Mouse (Mus musculus) embryo, embryonic 9.5 days (tissue): ENCODE measurements around the gene Zfp810.
"Not testable (repeated sequence)": the region's sequence is repeated elsewhere in the genome, so short reads cannot be mapped to it uniquely, and the experiment has no call there.

Source experiments
- DNase-seq: peaks from one replicate; pipeline ENCODE4 v3.0.0-alpha.2; 2017; ENCODE audit errors: extremely low spot score

Zfp810 gene

DNA sequence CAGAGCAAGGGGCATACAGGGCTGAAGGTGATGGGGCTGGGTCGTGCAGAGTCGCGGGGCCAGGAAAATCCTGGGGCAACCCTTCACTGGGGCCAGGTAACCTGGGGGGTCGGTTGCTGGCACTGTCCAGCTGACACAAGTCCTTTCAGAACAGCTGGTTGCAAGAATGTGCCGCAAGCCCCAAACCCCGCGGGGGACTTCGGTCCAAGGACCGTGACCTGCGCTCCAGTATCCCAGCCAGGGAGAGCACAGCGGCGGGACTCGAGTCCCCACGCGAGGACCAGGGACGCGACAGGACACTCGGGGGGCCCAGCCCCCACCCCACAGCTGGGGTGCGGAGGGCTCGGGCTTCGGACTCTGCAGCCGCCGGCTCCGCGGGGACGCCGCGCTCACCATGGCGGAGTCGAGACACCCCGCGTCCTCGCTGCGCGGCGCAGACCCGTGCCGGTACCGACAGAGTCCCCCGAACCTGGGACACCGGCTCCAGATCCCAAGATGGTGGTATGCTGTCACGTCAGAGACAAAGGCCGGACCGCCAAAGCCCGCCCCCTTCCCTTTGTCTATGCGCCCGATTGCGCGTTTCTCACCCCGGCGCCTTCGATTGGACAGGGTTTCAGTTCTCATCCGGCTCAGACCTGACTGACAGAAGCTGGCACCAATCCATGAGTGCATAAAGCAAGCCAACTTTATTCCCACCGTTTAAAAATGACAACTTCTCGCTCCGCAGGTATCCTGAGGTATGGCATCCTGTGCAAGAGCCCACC, at the start of gene Zfp810:
Gene Zfp810, minus strand, starts transcription at position 493 of the 764 bp plus-strand sequence.
- DNase-seq = peak; percentile 94

GRCm38 (mm10) chr9:22355919-22356318, 48.5 kb upstream of the Zfp810 start:
- no peak for DNase-seq

DNA sequence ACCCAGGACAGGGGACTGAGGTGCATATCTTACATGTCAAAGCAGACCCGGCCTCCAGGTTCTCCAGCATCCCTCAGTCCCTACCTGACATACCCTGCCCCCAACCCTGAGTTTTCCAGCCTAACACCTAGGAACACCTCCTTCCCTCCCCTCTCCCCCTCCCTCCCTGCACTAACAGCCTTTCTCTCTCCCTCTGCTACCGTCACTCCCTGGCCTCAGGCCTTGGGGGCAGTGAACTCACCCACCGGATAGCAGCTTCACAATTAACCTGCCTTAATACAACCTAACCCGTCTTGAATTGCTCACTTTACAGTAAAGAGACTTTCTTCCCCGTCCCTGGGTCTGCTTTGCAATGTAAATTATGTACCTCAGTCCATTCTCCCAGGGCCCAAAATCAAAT, 46.5 kb upstream of the Zfp810 start:
- DNase-seq = no peak

- DNase-seq = no peak
Measured at GRCm38 (mm10) chr9:22353465-22353864, 46.0 kb upstream of the Zfp810 start.

- DNase-seq = no peak
Measured at GRCm38 (mm10) chr9:22340331-22340730, 32.9 kb upstream of the Zfp810 start.

DNA sequence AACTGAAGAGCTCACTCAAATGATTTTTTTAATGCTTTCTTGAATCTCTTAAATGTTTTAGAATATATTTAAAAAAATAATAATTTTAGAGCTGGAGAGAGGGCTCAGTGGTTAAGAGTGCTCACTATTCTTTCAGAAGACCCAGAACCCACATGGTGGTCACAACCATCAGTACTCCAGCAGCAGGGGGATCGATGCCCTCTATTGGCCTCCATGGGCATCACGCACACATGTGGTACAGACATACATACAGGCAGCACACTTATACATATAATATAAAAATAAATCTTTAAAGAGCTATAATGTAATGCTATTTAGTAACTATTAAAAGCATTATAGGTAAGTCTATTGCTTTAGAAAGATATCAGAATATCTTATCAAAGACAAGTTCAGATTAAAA, 29.8 kb upstream of the Zfp810 start:
- DNase-seq = no peak

DNA sequence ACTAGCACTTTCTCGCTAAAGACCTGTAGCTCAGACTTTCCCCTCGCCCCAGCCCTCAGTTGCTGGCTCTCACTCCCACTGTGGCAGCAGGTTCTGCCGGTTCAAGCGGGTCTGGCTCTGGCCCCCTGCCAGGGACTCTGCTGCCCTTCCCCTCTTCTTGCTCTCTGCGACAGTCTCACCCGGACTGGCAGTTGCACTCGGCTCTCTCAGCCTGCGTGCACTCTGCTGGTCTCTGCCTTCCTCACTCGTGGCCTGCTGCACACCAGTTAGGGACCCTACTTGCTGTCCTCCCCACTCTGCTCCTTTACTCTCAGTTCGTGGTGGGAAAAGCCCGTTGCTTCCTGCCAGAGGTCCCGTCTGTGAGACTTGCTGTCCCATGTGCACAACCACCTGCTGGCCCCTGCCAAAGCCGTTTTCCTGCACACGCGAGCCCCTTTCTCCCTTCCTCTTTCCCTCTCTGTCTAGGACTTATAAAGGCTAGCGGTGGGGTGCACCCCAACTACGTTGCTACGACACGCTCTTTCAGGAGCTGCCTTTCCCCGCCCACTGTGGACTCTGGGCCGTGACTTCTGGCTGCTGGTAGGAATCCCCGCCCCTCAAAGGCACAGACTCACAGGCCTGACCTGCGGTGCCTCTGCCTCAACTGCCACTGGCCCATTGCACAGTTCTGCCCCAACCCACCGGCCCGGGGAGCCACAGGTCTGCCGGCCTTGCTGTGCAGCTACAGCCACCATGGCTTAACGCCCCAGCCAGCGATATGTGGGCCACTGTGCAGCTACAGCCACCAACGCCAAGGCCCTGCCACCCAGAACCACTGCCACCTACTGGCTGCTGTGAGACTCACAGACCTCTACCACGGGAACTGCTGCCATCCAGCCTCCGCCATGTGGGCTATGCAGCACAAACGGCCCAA, 20.3 kb upstream of the Zfp810 start:
- peak; percentile 87 for DNase-seq

GRCm38 (mm10) chr9:22327099-22327474, 19.6 kb upstream of the Zfp810 start:
- DNase-seq = no peak

DNA sequence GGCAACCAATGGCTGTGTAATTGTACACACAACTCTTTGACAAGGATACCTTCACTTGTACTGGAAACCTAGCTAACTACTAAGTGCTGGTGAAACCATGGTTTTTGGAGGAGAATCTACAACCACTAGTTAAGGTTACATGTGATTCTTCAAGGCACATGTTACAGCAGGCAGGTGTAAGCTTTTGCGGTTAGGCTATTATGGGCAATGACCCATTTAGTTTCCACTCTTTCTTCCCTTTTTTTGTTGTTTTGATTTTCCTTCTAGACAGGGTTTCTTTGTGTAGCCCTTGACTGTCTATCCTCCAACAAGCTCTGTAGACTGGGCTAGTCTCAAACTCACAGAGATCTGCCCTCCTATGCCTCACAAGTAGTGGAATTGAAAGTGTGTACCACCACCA, 17.1 kb upstream of the Zfp810 start:
- no peak for DNase-seq

- DNase-seq = no peak
Measured at GRCm38 (mm10) chr9:22322381-22323211, 15.1 kb upstream of the Zfp810 start.

- DNase-seq = no peak
Measured at GRCm38 (mm10) chr9:22319109-22319508, 11.7 kb upstream of the Zfp810 start.

- DNase-seq = not testable (repeated sequence)
Measured at GRCm38 (mm10) chr9:22316047-22316446, 8.6 kb upstream of the Zfp810 start.

- no peak for DNase-seq
Measured at GRCm38 (mm10) chr9:22314066-22314465, 6.6 kb upstream of the Zfp810 start.

DNA sequence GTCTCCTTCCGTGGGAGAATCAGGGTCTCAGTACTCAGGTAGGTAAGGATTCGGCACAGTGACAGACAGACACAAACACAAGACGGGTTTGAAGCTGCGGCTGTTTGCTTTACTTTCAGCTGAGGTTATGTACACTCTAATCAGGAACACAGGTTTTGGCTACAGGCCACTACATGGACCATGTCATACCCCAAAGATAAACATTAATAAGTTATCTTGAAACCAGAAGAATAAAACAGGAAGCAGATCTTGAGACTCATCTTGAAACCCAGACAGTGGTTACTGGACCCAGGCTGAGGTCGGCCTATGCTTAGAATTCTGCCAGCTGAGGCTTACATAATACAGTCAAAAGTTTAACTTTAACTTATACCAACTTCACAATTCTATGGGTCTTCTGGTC, 5.8 kb upstream of the Zfp810 start:
- no peak for DNase-seq

GRCm38 (mm10) chr9:22309651-22310050, 2.2 kb upstream of the Zfp810 start:
- DNase-seq = no peak

GRCm38 (mm10) chr9:22307920-22308262, 443 bp upstream of the Zfp810 start:
- not testable (repeated sequence) for DNase-seq

GRCm38 (mm10) chr9:22306726-22307125, 722 bp downstream of the Zfp810 start:
- DNase-seq = peak; percentile 32

DNA sequence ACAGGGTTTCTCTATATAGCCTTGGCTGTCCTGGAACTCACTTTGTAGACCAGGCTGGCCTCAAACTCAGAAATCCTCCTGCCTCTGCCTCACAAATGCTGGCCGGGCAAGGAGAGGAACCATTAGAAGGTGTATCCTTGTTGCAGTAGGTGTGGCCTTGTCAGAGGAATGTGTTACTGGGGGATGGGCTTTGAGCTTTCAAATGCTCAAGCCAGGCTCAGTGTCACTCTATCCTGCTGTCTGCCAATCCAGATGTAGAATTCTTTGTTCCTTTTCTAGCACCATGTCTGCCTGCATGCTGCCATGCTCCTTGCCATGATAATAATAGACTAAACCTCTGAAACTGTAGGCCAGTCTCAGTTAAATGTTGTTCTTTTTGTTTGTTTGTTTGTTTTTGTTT, 5.2 kb downstream of the Zfp810 start:
- no peak for DNase-seq

- DNase-seq = no peak
Measured at GRCm38 (mm10) chr9:22278733-22279132, 28.7 kb downstream of the Zfp810 start.

DNA sequence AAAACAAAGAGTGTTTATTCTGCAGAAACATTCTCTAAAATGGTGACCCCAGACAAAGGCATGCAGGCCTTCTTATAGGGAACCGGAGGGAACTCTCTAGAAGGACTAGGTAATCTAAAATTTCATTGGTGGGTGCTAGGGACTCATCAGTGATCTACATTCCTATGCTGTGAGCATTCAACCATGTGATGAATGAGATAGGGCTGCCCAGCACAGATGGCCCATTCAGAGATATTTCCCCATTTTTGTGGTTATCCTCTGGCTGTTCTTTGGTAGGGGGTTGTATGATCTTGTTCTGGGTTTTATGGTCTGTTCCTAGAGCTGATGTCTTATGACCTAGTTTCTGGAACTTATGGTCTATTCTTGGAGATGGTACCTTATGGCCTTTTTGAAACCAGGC, 38.6 kb downstream of the Zfp810 start:
- DNase-seq = no peak

DNA sequence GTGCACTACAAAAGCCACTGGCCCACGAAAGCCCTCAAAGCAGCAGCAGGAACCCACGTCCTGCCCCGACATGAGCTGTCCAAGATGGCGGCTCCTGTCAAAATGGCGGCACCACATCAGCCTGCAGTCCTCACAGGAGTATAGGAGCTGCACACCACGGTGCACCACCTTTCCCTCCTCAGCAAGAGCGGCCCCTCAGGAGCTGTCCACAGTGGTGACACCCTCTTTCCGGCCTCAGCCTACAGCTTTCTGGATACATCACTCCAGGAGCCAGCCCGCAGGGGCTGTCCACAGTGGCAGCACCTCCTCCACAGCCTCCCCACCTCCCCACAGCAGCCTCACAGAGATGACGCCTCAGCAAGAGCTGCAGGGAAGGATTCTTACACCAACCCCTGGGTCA, 44.8 kb downstream of the Zfp810 start:
- DNase-seq = no peak

GRCm38 (mm10) chr9:22261594-22261993, 45.9 kb downstream of the Zfp810 start:
- DNase-seq = no peak
